Mouse (Mus musculus) kidney, embryonic 14.5 days (tissue): Measurements from ENCODE around the gene Kcne2. TPM values are rescaled to one million over a fixed set of nuclear protein-coding genes. Genes with fewer than 3 reads are reported as not detected.

Experiments used
- ATAC-seq: fragments of 200-750 bp; cut with Nextera tagmentation; 2 replicates; pipeline ENCODE4 v1.8.0; 2017; ENCODE audit warnings: moderate number of reproducible peaks, mild to moderate bottlenecking, moderate TSS enrichment, moderate library complexity; ENCODE audit not compliant: low FRiP score, low TSS enrichment
- H3K27ac ChIP-seq: fragments of 300-500 bp; sonication (generic); 2 replicates; pipeline ENCODE4 v1.5.1; 2014; ENCODE audit warnings: low read depth, mild to moderate bottlenecking, low read length, moderate library complexity, mixed read lengths
- H3K27me3 ChIP-seq: fragments of 300-500 bp; sonication (generic); 2 replicates; pipeline ENCODE4 v1.6.1; 2014; ENCODE audit warnings: mild to moderate bottlenecking, low read length; ENCODE audit not compliant: control insufficient read depth, insufficient read depth
- H3K36me3 ChIP-seq: fragments of 300-500 bp; sonication (generic); 2 replicates; pipeline ENCODE4 v1.6.1; 2014; ENCODE audit warnings: low read length, mixed read lengths; ENCODE audit not compliant: control insufficient read depth, insufficient read depth
- H3K4me1 ChIP-seq: fragments of 300-500 bp; sonication (generic); 2 replicates; pipeline ENCODE4 v1.6.1; 2014; ENCODE audit warnings: low read length, mixed read lengths; ENCODE audit not compliant: control insufficient read depth, insufficient read depth
- H3K4me2 ChIP-seq: fragments of 300-500 bp; sonication (generic); replicated peaks from 2 replicates; pipeline ENCODE4 v1.6.1; 2014; ENCODE audit warnings: low read depth, mild to moderate bottlenecking, low read length
- H3K4me3 ChIP-seq: fragments of 300-500 bp; sonication (generic); 2 replicates; pipeline ENCODE4 v1.5.1; 2014; ENCODE audit warnings: mild to moderate bottlenecking, low read length
- H3K9ac ChIP-seq: fragments of 300-500 bp; sonication (generic); 2 replicates; pipeline ENCODE4 v1.6.1; 2014; ENCODE audit warnings: low read depth, mild to moderate bottlenecking, low read length, moderate library complexity
- H3K9me3 ChIP-seq: fragments of 300-500 bp; sonication (generic); 2 replicates; pipeline ENCODE4 v1.6.1; 2016; ENCODE audit warnings: low read length; ENCODE audit not compliant: control insufficient read depth
- WGBS: fragments of 180-500 bp; shearing (Covaris S2); extraction: QIAGEN DNeasy Blood & Tissue Kit; methylation state at CpG from one replicate; pipeline ENCODE4 v1.1.7; 2014; 5-methylcytosine and 5-hydroxymethylcytosine counted together
- polyA plus RNA-seq: library from polyadenylated mRNA; unstranded; fragments of >200 nt; fragmentation: Nextera tagmentation; extraction: Ambion mirVana; gene quantifications from 2 replicates; pipeline ENCODE4 v1.2.1, GENCODE M21; 2014

Gene Kcne2
- polyA plus RNA-seq, 1 experiment from 2014 or later = not detected

- Histone ChIP-seq H3K36me3 (peaks cover 7% of the 10 kb centered on the region; the same call in 1 of the 2 replicates), H3K4me2 (peak overlapping the region; percentile 72), H3K27ac (no peak overlapping the region), H3K27me3 (no peaks in the 10 kb centered on the region), H3K9me3 (no peaks in the 10 kb centered on the region), H3K9ac (peak overlapping the region; percentile 57), H3K4me3 (peak overlapping the region; percentile 48), H3K4me1 (peaks cover 16% of the 10 kb centered on the region)
- peak; percentile 77 for ATAC-seq
- 1% methylated on average over 12 of the region's 12 CpGs for WGBS
Observed at GRCm38 (mm10) chr16:92301412-92301806, 9.2 kb downstream of the Kcne2 start.

- Histone ChIP-seq H3K36me3 (peaks cover 10% of the 10 kb centered on the region; the same call in 1 of the 2 replicates), H3K9ac (peak overlapping the region; percentile 57), H3K9me3 (no peaks in the 10 kb centered on the region), H3K4me2 (peak overlapping the region; percentile 72), H3K27ac (no peak overlapping the region), H3K27me3 (no peaks in the 10 kb centered on the region), H3K4me3 (peak overlapping the region; percentile 48), H3K4me1 (peaks cover 16% of the 10 kb centered on the region)
- 29% methylated on average over 5 of the region's 5 CpGs for WGBS
- no peak for ATAC-seq
Observed at GRCm38 (mm10) chr16:92301989-92302388, 9.8 kb downstream of the Kcne2 start.

- H3K4me1 ChIP-seq = peaks cover 16% of the 10 kb centered on the region
- H3K27me3 ChIP-seq = no peaks in the 10 kb centered on the region
- H3K4me2 ChIP-seq = peak overlapping the region; percentile 72
- H3K4me3 ChIP-seq = no peak overlapping the region
- H3K36me3 ChIP-seq = peaks cover 15% of the 10 kb centered on the region; the same call in 1 of the 2 replicates
- no peak for ATAC-seq
- peak overlapping the region; percentile 57; the same call in 1 of the 2 replicates for H3K9ac ChIP-seq
- WGBS = 62% methylated on average over 5 of the region's 5 CpGs
- H3K9me3 ChIP-seq = no peaks in the 10 kb centered on the region
- no peak overlapping the region for H3K27ac ChIP-seq
Observed at GRCm38 (mm10) chr16:92302506-92302905, 10.3 kb downstream of the Kcne2 start.

- H3K4me3 ChIP-seq = no peak overlapping the region
- no peak overlapping the region for H3K27ac ChIP-seq
- H3K27me3 ChIP-seq = no peaks in the 10 kb centered on the region
- H3K36me3 ChIP-seq = peaks cover 29% of the 10 kb centered on the region
- no peak for ATAC-seq
- no peak overlapping the region for H3K4me2 ChIP-seq
- whole genome bisulfite sequencing = 95% methylated on average over 2 of the region's 2 CpGs
- no peak overlapping the region for H3K9ac ChIP-seq
- H3K4me1 ChIP-seq = peaks cover 14% of the 10 kb centered on the region
- no peaks in the 10 kb centered on the region for H3K9me3 ChIP-seq
Observed at GRCm38 (mm10) chr16:92305519-92305918, 13.3 kb downstream of the Kcne2 start.

- H3K4me3 ChIP-seq = no peak overlapping the region
- H3K27me3 ChIP-seq = no peaks in the 10 kb centered on the region
- H3K27ac ChIP-seq = no peak overlapping the region
- 86% methylated on average over 3 of the region's 3 CpGs for WGBS
- no peaks in the 10 kb centered on the region for H3K9me3 ChIP-seq
- no peak overlapping the region for H3K4me2 ChIP-seq
- ATAC-seq = no peak
- H3K4me1 ChIP-seq = no peaks in the 10 kb centered on the region; the same call in 1 of the 2 replicates
- H3K9ac ChIP-seq = no peak overlapping the region
- H3K36me3 ChIP-seq = peaks cover 41% of the 10 kb centered on the region
Observed at GRCm38 (mm10) chr16:92307947-92308346, 15.8 kb downstream of the Kcne2 start.

- Histone ChIP-seq H3K4me1 (no peaks in the 10 kb centered on the region), H3K27ac (no peak overlapping the region), H3K36me3 (peaks cover 46% of the 10 kb centered on the region), H3K4me2 (no peak overlapping the region), H3K9ac (no peak overlapping the region), H3K4me3 (no peak overlapping the region), H3K27me3 (no peaks in the 10 kb centered on the region), H3K9me3 (no peaks in the 10 kb centered on the region)
- ATAC-seq = no peak
- 70% methylated on average over 4 of the region's 4 CpGs for whole genome bisulfite sequencing
Observed at GRCm38 (mm10) chr16:92309126-92309525, 16.9 kb downstream of the Kcne2 start.

- ATAC-seq = peak; percentile 65
- Histone ChIP-seq H3K4me1 (0 out of 2 replicates have a peak, but pooled peaks cover 3% of the 10 kb centered on the region), H3K4me3 (no peak overlapping the region), H3K9me3 (no peaks in the 10 kb centered on the region), H3K4me2 (no peak overlapping the region), H3K36me3 (peaks cover 22% of the 10 kb centered on the region), H3K27ac (no peak overlapping the region), H3K9ac (no peak overlapping the region), H3K27me3 (no peaks in the 10 kb centered on the region)
- 47% methylated on average over 13 of the region's 13 CpGs for WGBS
Observed at GRCm38 (mm10) chr16:92313953-92314741, 22.0 kb downstream of the Kcne2 start.

GRCm38 (mm10) chr16:92316049-92316738, 24.0 kb downstream of the Kcne2 start:
- Histone ChIP-seq H3K4me1 (0 out of 2 replicates have a peak, but pooled peaks cover 3% of the 10 kb centered on the region), H3K9ac (no peak overlapping the region), H3K4me3 (no peak overlapping the region), H3K4me2 (no peak overlapping the region), H3K36me3 (peaks cover 17% of the 10 kb centered on the region), H3K9me3 (no peaks in the 10 kb centered on the region), H3K27ac (no peak overlapping the region), H3K27me3 (no peaks in the 10 kb centered on the region)
- ATAC-seq = no peak
- WGBS = 73% methylated on average over 7 of the region's 7 CpGs
